Mouse (Mus musculus): ENCODE results near the gene Mob3b.

Mob3b gene

GRCm38 (mm10) chr4:34899322-34899721 is 258.0 kb downstream of the Mob3b start:
- no peak for DNase-seq (ENCODE audit: low read depth, low spot score)

Measured in forelimb bud, embryonic 11.5 days (tissue).